Comparison of ENCODE assay signal across 17 mouse cellular contexts in the genomic region with DNA sequence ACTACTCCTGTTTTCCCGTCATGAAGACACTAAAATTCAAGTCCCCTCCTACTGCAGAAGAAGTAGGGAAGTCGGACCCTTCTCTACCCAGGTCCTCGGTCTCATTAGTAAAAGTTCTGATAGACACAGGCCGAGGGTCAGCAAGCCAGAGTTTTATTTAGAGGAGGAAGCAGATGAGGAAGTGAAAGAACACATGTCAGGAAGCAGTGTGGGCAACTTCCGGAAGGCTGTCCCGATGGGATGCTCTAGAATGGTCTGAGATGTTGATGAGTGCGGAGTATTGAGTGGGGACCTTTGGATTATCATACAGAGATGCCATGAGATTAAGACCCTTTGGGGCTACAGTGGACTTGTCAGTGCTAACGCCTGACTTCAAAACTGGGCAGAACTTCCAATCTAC.
"Had no signal": no experiment of that assay in that cellular context is flagged by ENCODE, and none has a peak within 500 bp of the region (broad histone marks: within the 10 kb centered on the region; RNA-seq: fewer than 3 reads in every experiment).

No protein-coding gene starts in this region.

- H3K27ac ChIP-seq: limb, embryonic 10.5 days; liver, embryonic 15.5 days; midbrain, embryonic 15.5 days; neural tube, embryonic 12.5 days had no signal

- H3K9me3 ChIP-seq: limb, embryonic 10.5 days; liver, embryonic 15.5 days; megakaryocyte, embryonic 14.5 days; midbrain, embryonic 15.5 days; neural tube, embryonic 12.5 days had no signal

- ATAC-seq: lung, postnatal 0 days; midbrain, embryonic 15.5 days had no signal

- DNase-seq: kidney, adult 18-20 months; kidney, postnatal 10 days; kidney, postnatal 4 days; lung, adult 2 months; lung, postnatal 36 days; retina, postnatal 1 day; right cerebral cortex, postnatal 14 days; thymus, adult 18-20 months; thymus, postnatal 14 days had no signal

- H3K9ac ChIP-seq: liver, embryonic 15.5 days; midbrain, embryonic 15.5 days; neural tube, embryonic 12.5 days had no signal

- H3K27me3 ChIP-seq: liver, embryonic 15.5 days; megakaryocyte, embryonic 14.5 days; midbrain, embryonic 15.5 days; neural tube, embryonic 12.5 days had no signal

- H3K4me3 ChIP-seq: limb, embryonic 10.5 days; liver, embryonic 15.5 days; megakaryocyte, embryonic 14.5 days; midbrain, embryonic 15.5 days; neural tube, embryonic 12.5 days had no signal

- H3K36me3 ChIP-seq: limb, embryonic 10.5 days; liver, embryonic 15.5 days; midbrain, embryonic 15.5 days; neural tube, embryonic 12.5 days had no signal

- H3K4me2 ChIP-seq: liver, embryonic 11.5 days; liver, embryonic 15.5 days; midbrain, embryonic 11.5 days; midbrain, embryonic 15.5 days; neural tube, embryonic 12.5 days had no signal

- H3K4me1 ChIP-seq: limb, embryonic 10.5 days; liver, embryonic 15.5 days; megakaryocyte, embryonic 14.5 days; midbrain, embryonic 15.5 days; neural tube, embryonic 12.5 days had no signal
